Mouse (Mus musculus): ENCODE data around the gene Mgat1. TPM values are rescaled to one million over a fixed set of nuclear protein-coding genes. Genes with fewer than 3 reads are reported as not detected.
A peak's percentile ranks its signal among the peaks of the same experiment; 100 is the strongest.

Gene Mgat1
- polyA plus RNA-seq, 1 experiment from 2014 or later = 65.9 TPM

GRCm38 (mm10) chr11:49246523-49246922 lies 2.5 kb downstream of the Mgat1 start:
- no peaks in the 10 kb centered on the region for H3K9me3 ChIP-seq (replicated peaks; ENCODE audit: control insufficient read depth, low read length)
- peaks cover 54% of the 10 kb centered on the region for H3K4me1 ChIP-seq (ENCODE audit: control insufficient read depth, insufficient read depth, low read length)
- no peak overlapping the region for H3K9ac ChIP-seq (ENCODE audit: low read length)
- H3K27me3 ChIP-seq (ENCODE audit: control insufficient read depth, insufficient read depth, low read length) = no peaks in the 10 kb centered on the region
- peak overlapping the region; percentile 83; the same call in 1 of the 2 replicates for H3K4me2 ChIP-seq (ENCODE audit: low read depth, low read length)
- H3K4me3 ChIP-seq (replicated peaks; ENCODE audit: low read length) = no peak overlapping the region
- 72% methylated on average over 4 of the region's 4 CpGs for WGBS
- H3K27ac ChIP-seq (ENCODE audit: low read length) = peak overlapping the region; percentile 94; the same call in 1 of the 2 replicates
- H3K36me3 ChIP-seq (ENCODE audit: control insufficient read depth, insufficient read depth, low read length) = no peaks in the 10 kb centered on the region
- ATAC-seq (ENCODE audit: insufficient read depth, low FRiP score) = no peak

- Histone ChIP-seq H3K9ac (ENCODE audit: low read length) (no peak overlapping the region), H3K4me1 (ENCODE audit: control insufficient read depth, insufficient read depth, low read length) (peaks cover 62% of the 10 kb centered on the region), H3K4me3 (replicated peaks; ENCODE audit: low read length) (no peak overlapping the region), H3K36me3 (ENCODE audit: control insufficient read depth, insufficient read depth, low read length) (no peaks in the 10 kb centered on the region), H3K27ac (ENCODE audit: low read length) (peak overlapping the region; percentile 94), H3K9me3 (replicated peaks; ENCODE audit: control insufficient read depth, low read length) (no peaks in the 10 kb centered on the region), H3K4me2 (ENCODE audit: low read depth, low read length) (peak overlapping the region; percentile 0; the same call in 1 of the 2 replicates), H3K27me3 (ENCODE audit: control insufficient read depth, insufficient read depth, low read length) (no peaks in the 10 kb centered on the region)
- ATAC-seq (ENCODE audit: insufficient read depth, low FRiP score) = no peak
- WGBS = 23% methylated on average over 2 of the region's 2 CpGs
Observed at GRCm38 (mm10) chr11:49247255-49247654, 3.3 kb downstream of the Mgat1 start.

GRCm38 (mm10) chr11:49248226-49248973 lies 4.4 kb downstream of the Mgat1 start:
- H3K9ac ChIP-seq (ENCODE audit: low read length) = peak overlapping the region; percentile 40; the same call in 1 of the 2 replicates
- peaks cover 59% of the 10 kb centered on the region for H3K4me1 ChIP-seq (ENCODE audit: control insufficient read depth, insufficient read depth, low read length)
- no peaks in the 10 kb centered on the region for H3K36me3 ChIP-seq (ENCODE audit: control insufficient read depth, insufficient read depth, low read length)
- no peak for ATAC-seq (ENCODE audit: insufficient read depth, low FRiP score)
- 36% methylated on average over 6 of the region's 6 CpGs for WGBS
- H3K4me2 ChIP-seq (ENCODE audit: low read depth, low read length) = peak overlapping the region; percentile 25; the same call in 1 of the 2 replicates
- no peak overlapping the region for H3K4me3 ChIP-seq (replicated peaks; ENCODE audit: low read length)
- no peaks in the 10 kb centered on the region for H3K9me3 ChIP-seq (replicated peaks; ENCODE audit: control insufficient read depth, low read length)
- no peaks in the 10 kb centered on the region for H3K27me3 ChIP-seq (ENCODE audit: control insufficient read depth, insufficient read depth, low read length)
- peak overlapping the region; percentile 94 for H3K27ac ChIP-seq (ENCODE audit: low read length)

- Histone ChIP-seq H3K9ac (ENCODE audit: low read length) (peak overlapping the region; percentile 92; the same call in 1 of the 2 replicates), H3K4me1 (ENCODE audit: control insufficient read depth, insufficient read depth, low read length) (peaks cover 59% of the 10 kb centered on the region), H3K9me3 (replicated peaks; ENCODE audit: control insufficient read depth, low read length) (no peaks in the 10 kb centered on the region), H3K4me2 (ENCODE audit: low read depth, low read length) (peak overlapping the region; percentile 77), H3K27me3 (ENCODE audit: control insufficient read depth, insufficient read depth, low read length) (no peaks in the 10 kb centered on the region), H3K27ac (ENCODE audit: low read length) (peak overlapping the region; percentile 94), H3K4me3 (replicated peaks; ENCODE audit: low read length) (no peak overlapping the region), H3K36me3 (ENCODE audit: control insufficient read depth, insufficient read depth, low read length) (no peaks in the 10 kb centered on the region)
- 62% methylated on average over 6 of the region's 6 CpGs for WGBS
- ATAC-seq (ENCODE audit: insufficient read depth, low FRiP score) = no peak
Observed at GRCm38 (mm10) chr11:49248974-49249700, 5.1 kb downstream of the Mgat1 start.

- Histone ChIP-seq H3K4me2 (ENCODE audit: low read depth, low read length) (peak overlapping the region; percentile 77), H3K27me3 (ENCODE audit: control insufficient read depth, insufficient read depth, low read length) (no peaks in the 10 kb centered on the region), H3K9me3 (replicated peaks; ENCODE audit: control insufficient read depth, low read length) (no peaks in the 10 kb centered on the region), H3K27ac (ENCODE audit: low read length) (peak overlapping the region; percentile 94), H3K4me3 (replicated peaks; ENCODE audit: low read length) (peak overlapping the region; percentile 73), H3K9ac (ENCODE audit: low read length) (peak overlapping the region; percentile 92), H3K4me1 (ENCODE audit: control insufficient read depth, insufficient read depth, low read length) (peaks cover 55% of the 10 kb centered on the region), H3K36me3 (ENCODE audit: control insufficient read depth, insufficient read depth, low read length) (0 out of 2 replicates have a peak, but pooled peaks cover 6% of the 10 kb centered on the region)
- WGBS = 14% methylated on average over 10 of the region's 10 CpGs
- no peak for ATAC-seq (ENCODE audit: insufficient read depth, low FRiP score)
Observed at GRCm38 (mm10) chr11:49249811-49250421, 5.9 kb downstream of the Mgat1 start.

GRCm38 (mm10) chr11:49250422-49251379 lies 6.7 kb downstream of the Mgat1 start:
- H3K27me3 ChIP-seq (ENCODE audit: control insufficient read depth, insufficient read depth, low read length) = no peaks in the 10 kb centered on the region
- peak; percentile 97 for ATAC-seq (ENCODE audit: insufficient read depth, low FRiP score)
- peaks cover 49% of the 10 kb centered on the region for H3K4me1 ChIP-seq (ENCODE audit: control insufficient read depth, insufficient read depth, low read length)
- H3K4me3 ChIP-seq (replicated peaks; ENCODE audit: low read length) = peak overlapping the region; percentile 73
- H3K27ac ChIP-seq (ENCODE audit: low read length) = peak overlapping the region; percentile 94
- peak overlapping the region; percentile 77 for H3K4me2 ChIP-seq (ENCODE audit: low read depth, low read length)
- H3K9ac ChIP-seq (ENCODE audit: low read length) = peak overlapping the region; percentile 92
- peaks cover 11% of the 10 kb centered on the region; the same call in 1 of the 2 replicates for H3K36me3 ChIP-seq (ENCODE audit: control insufficient read depth, insufficient read depth, low read length)
- 2% methylated on average over 45 of the region's 45 CpGs for WGBS
- H3K9me3 ChIP-seq (replicated peaks; ENCODE audit: control insufficient read depth, low read length) = no peaks in the 10 kb centered on the region

- peak overlapping the region; percentile 73 for H3K4me3 ChIP-seq (replicated peaks; ENCODE audit: low read length)
- peak overlapping the region; percentile 92 for H3K9ac ChIP-seq (ENCODE audit: low read length)
- no peak for ATAC-seq (ENCODE audit: insufficient read depth, low FRiP score)
- peak overlapping the region; percentile 94 for H3K27ac ChIP-seq (ENCODE audit: low read length)
- H3K36me3 ChIP-seq (ENCODE audit: control insufficient read depth, insufficient read depth, low read length) = peaks cover 12% of the 10 kb centered on the region; the same call in 1 of the 2 replicates
- H3K4me1 ChIP-seq (ENCODE audit: control insufficient read depth, insufficient read depth, low read length) = peaks cover 49% of the 10 kb centered on the region
- H3K9me3 ChIP-seq (replicated peaks; ENCODE audit: control insufficient read depth, low read length) = no peaks in the 10 kb centered on the region
- peak overlapping the region; percentile 77 for H3K4me2 ChIP-seq (ENCODE audit: low read depth, low read length)
- H3K27me3 ChIP-seq (ENCODE audit: control insufficient read depth, insufficient read depth, low read length) = no peaks in the 10 kb centered on the region
- WGBS = 48% methylated on average over 7 of the region's 7 CpGs
Observed at GRCm38 (mm10) chr11:49251380-49251761, 7.4 kb downstream of the Mgat1 start.

GRCm38 (mm10) chr11:49252048-49252447 lies 8.1 kb downstream of the Mgat1 start:
- H3K4me3 ChIP-seq (replicated peaks; ENCODE audit: low read length) = no peak overlapping the region; the same call in 1 of the 2 replicates
- 81% methylated on average over 5 of the region's 5 CpGs for WGBS
- no peak for ATAC-seq (ENCODE audit: insufficient read depth, low FRiP score)
- peaks cover 47% of the 10 kb centered on the region for H3K4me1 ChIP-seq (ENCODE audit: control insufficient read depth, insufficient read depth, low read length)
- no peak overlapping the region for H3K27ac ChIP-seq (ENCODE audit: low read length)
- H3K9ac ChIP-seq (ENCODE audit: low read length) = 0 out of 2 replicates have a peak overlapping the region, but pooled peaks have one; percentile 5
- no peaks in the 10 kb centered on the region for H3K9me3 ChIP-seq (replicated peaks; ENCODE audit: control insufficient read depth, low read length)
- no peaks in the 10 kb centered on the region for H3K27me3 ChIP-seq (ENCODE audit: control insufficient read depth, insufficient read depth, low read length)
- H3K4me2 ChIP-seq (ENCODE audit: low read depth, low read length) = peak overlapping the region; percentile 77
- H3K36me3 ChIP-seq (ENCODE audit: control insufficient read depth, insufficient read depth, low read length) = peaks cover 12% of the 10 kb centered on the region; the same call in 1 of the 2 replicates
